Mouse (Mus musculus) adrenal gland, postnatal 10 days (tissue): ENCODE measurements around the gene Otulin. TPM values are rescaled to one million over a fixed set of nuclear protein-coding genes. Genes with fewer than 3 reads are reported as not detected.

Experiments used
- DNase-seq: peaks from one replicate; pipeline ENCODE4 v3.0.0; 2021; ENCODE audit warnings: mixed read lengths
- total RNA-seq, 2 experiments: library from RNA; stranded (reverse); gene quantifications; 2 replicates each; pipeline ENCODE4 v1.2.3; 2021

Gene Otulin
- total RNA-seq, 2 experiments from 2014 or later = 32.8 to 35.7 TPM

DNA sequence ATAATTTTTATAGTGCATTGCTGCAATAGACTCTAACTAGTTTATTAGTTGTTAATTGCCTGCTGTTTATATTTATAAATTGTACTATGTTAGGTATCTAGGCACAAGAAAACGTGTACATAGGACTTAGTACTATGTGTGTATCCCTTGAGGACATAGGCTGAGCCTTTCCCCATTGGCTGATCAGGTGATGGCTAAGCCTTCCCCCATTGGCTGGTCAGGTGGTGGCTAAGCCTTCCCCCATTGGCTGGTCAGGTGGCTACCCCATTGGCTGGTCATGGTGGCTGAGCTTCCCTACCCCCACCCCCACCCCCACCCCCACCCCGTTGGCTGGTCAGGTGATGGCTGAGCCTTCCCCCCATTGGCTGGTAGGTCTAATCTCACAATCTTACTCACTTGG, 50.6 kb downstream of the Otulin start:
- no peak for DNase-seq

DNA sequence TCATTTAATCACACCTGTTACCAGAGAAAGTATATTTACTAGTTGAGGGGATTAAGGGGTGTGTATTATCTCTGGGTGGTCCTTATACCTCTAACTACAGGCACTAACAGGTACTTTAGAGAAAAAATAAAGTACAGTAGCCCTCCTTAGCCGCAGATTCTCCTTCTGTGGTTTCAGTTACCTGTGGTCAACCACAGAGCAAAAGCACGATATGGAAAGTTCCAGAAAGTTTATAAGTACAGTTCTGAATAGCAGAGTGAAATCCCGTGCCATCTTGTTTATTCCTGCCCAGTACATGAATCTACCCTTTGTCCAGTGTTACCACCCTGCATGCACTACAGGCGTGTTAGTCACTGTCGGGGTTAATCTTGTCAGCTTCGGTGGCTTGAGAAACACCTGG, 51.6 kb downstream of the Otulin start:
- DNase-seq = no peak

- DNase-seq = no peak
Measured at GRCm38 (mm10) chr15:27577915-27578780, 52.3 kb downstream of the Otulin start.

- DNase-seq = no peak
Measured at GRCm38 (mm10) chr15:27576886-27577285, 53.6 kb downstream of the Otulin start.

- no peak for DNase-seq
Measured at GRCm38 (mm10) chr15:27575932-27576331, 54.6 kb downstream of the Otulin start.

DNA sequence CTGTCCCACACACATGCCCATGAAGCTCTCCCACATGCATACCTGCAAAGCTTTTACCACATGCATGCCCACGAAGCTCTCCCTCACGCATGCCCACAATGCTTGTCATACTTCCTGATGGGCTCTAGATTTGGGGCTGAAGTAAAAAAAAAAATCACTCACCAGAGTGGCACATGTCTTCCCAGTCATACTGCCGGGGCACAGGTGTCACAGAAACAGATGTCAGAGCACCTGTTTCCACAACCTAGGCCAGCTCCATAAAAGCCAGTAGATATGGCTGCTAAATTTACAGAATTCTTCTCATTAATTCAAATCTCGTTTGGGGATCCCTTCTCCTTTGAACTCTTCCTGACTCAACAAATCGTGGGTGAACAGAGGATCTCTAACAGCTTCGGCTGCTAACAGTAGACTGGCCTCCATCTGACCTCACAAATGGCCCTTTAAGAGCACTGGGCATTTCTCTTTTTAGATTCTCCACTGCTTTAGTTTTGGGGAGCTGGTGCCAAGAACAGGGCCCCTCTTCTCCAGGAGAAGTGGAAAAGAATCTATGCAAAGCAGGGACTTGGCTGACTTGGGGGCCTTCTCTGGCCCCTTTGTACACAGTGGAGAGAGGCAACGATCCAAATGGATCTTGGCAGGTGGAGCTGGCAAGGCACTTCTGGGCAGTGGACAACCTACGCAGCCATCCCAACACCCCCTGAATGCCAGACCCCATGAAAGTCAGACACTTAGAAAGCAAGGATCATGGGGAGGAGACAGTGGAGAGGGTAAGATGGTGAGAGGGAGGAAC, 55.3 kb downstream of the Otulin start:
- no peak for DNase-seq

GRCm38 (mm10) chr15:27571179-27571578, 59.3 kb downstream of the Otulin start:
- peak; percentile 56 for DNase-seq

DNA sequence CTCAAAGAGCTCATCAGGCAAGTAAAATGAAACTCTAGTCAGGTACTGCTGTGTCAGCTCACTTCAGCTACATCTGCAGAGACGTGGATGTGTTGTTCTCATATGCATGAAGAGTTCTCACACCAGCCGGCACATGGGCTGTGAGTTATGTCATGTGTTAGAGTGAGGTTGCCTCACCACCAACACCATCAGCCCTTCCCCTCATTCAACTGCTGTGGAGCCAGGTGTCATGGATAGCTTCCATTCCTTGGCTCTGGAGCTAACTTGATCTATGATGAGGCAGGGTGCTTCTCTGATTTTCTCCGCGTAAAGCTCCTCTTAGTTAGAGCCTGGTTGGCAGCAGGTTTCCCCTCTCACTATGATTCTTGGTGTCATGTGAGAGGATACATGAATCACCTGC, 60.1 kb downstream of the Otulin start:
- DNase-seq = no peak

- no peak for DNase-seq
Measured at GRCm38 (mm10) chr15:27569924-27570323, 60.6 kb downstream of the Otulin start.

GRCm38 (mm10) chr15:27568371-27568770, 62.1 kb downstream of the Otulin start:
- DNase-seq = no peak

GRCm38 (mm10) chr15:27567356-27567755, 63.1 kb downstream of the Otulin start:
- DNase-seq = no peak

DNA sequence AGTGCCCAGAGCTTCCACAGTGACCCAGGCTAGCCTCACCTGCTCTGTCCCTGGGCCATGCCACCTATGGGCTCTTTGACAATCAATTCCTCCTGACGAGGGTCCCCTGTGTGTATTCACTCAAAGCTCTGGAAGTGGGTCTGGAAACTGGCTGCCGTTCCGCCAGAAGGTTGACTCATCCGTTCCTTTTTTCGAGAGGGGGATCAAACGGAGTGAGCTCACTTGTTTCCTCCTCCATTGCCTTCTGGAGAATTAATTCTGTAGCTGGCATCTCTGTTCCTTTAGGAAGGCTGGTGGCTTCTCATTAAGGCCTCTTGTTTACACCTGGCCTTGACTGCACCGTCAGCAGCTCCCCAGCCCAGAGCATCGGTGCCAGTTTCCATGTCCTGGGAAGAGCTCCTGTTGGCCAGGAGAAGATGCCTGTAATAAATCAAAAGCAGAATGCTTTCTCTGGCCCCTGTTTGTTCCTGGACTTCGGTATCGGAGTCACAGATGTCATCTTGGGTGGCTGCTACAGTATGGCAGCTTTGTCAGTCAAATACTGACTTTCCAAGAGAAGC, 64.8 kb downstream of the Otulin start:
- DNase-seq = no peak

GRCm38 (mm10) chr15:27564106-27565100, 66.1 kb downstream of the Otulin start:
- DNase-seq = no peak

DNA sequence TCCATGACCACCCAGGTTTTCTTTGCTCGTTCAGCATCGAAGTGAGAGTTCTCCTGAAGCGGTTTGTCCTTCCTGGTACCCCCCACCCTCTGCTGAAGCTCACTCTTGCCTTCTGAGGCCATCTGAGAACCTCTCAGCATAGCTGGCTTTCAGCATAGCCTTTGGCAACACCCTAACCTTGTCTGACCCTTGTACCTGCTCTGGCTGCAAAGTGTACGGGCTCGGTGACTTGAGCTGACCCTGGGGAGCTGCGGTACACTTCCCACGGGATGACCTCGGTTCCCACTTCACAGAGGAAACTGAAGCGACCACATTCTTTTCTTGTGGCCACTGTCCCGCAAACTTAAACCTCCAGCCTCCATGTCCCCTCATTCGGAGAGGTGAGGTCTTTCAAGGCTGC, 70.2 kb downstream of the Otulin start:
- peak; percentile 45 for DNase-seq

GRCm38 (mm10) chr15:27558456-27559147, 71.9 kb downstream of the Otulin start:
- DNase-seq = no peak

- DNase-seq = no peak
Measured at GRCm38 (mm10) chr15:27553554-27553953, 76.9 kb downstream of the Otulin start.

GRCm38 (mm10) chr15:27552129-27552700, 78.3 kb downstream of the Otulin start:
- DNase-seq = no peak

DNA sequence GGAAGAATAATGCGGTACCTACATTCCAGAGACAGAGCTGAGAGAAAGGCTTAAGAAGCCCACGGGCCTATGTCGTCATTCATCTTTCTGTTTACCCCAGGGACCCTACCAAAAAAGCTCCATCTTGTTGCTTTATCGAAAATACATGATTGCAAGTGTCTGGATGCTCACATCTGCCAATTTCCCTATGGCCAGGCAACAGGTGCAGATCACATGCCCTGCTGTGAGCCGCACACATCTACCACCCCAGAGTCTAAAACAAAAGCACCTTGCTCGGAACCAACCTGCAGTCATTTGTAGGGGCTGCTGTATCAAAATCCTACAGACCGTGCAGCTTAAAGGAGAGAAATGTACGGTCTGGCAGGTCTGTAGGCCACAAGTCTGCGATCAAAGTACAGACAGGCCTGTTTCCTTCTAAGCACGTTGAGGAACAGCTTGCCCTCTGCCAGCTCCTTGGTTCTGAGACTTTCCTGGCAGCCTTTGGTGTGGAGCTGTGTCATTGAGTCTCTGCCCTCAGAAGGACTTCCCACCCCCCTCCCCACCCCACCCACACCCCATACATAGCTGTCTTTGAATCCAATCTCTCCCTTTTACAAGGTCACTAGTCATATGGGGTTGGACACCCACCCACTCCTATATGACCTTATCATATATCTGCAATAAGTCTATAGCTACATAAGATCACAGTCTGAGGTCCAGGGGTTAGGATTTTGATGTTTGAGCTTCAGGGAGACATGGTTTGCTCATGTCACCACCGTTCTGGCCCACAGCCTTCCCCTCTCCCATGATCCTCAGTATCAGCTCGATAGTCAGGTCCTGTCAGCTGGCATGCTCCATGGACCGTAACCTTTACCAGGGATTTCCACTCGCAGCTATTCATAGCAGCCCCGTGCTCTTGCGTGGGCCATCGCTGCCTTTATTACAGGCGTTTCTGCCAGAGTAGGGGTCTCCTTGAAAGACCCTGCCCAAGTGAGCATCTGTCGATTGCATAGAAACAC, 79.1 kb downstream of the Otulin start:
- no peak for DNase-seq

GRCm38 (mm10) chr15:27550358-27550992, 80.0 kb downstream of the Otulin start:
- DNase-seq = no peak
